In genomic region chr2:93367962-93368361, GRCm38 (mm10) we compare ENCODE assay signal across 15 mouse cellular contexts. TPM values are rescaled to one million over a fixed set of nuclear protein-coding genes. Genes with fewer than 3 reads are reported as not detected.
DNase-seq lines count a peak whose midpoint lies in the region; ATAC-seq and TF ChIP-seq lines count a peak whose summit lies in the region.
"Had no signal": no experiment of that assay in that cellular context is flagged by ENCODE, and none has a peak within 500 bp of the region (broad histone marks: within the 10 kb centered on the region; RNA-seq: fewer than 3 reads in every experiment).

No protein-coding gene starts in this region.

- no peaks in the 10 kb centered on the region for H3K9me3 ChIP-seq in embryonic facial prominence, embryonic 10.5 days
- H3K9me3 ChIP-seq in hindbrain, embryonic 14.5 days (ENCODE audit: control insufficient read depth, low read length): no peaks in the 10 kb centered on the region
- no peaks in the 10 kb centered on the region for H3K9me3 ChIP-seq in neural tube, embryonic 12.5 days
- no peaks in the 10 kb centered on the region for H3K9me3 ChIP-seq in intestine, embryonic 16.5 days (ENCODE audit: control insufficient read depth, low read length)
- H3K9me3 ChIP-seq: kidney, embryonic 15.5 days had no signal

- no peak overlapping the region for H3K9ac ChIP-seq in hindbrain, embryonic 14.5 days
- no peak overlapping the region for H3K9ac ChIP-seq in neural tube, embryonic 12.5 days
- H3K9ac ChIP-seq in intestine, embryonic 16.5 days (ENCODE audit: low read depth, low read length): no peak overlapping the region
- H3K9ac ChIP-seq in heart, adult 2 months (ENCODE audit: low read depth, low read length): no peak overlapping the region
- H3K9ac ChIP-seq: kidney, embryonic 15.5 days; lung, embryonic 14.5 days had no signal

- no peaks in the 10 kb centered on the region for H3K36me3 ChIP-seq in embryonic facial prominence, embryonic 10.5 days (replicated peaks)
- no peaks in the 10 kb centered on the region for H3K36me3 ChIP-seq in hindbrain, embryonic 14.5 days (replicated peaks; ENCODE audit: control insufficient read depth, insufficient read depth)
- H3K36me3 ChIP-seq in neural tube, embryonic 12.5 days: no peaks in the 10 kb centered on the region
- no peaks in the 10 kb centered on the region for H3K36me3 ChIP-seq in intestine, embryonic 16.5 days (ENCODE audit: control insufficient read depth, insufficient read depth, low read length)
- no peaks in the 10 kb centered on the region for H3K36me3 ChIP-seq in heart, adult 2 months (ENCODE audit: control insufficient read depth, insufficient read depth, low read length)
- H3K36me3 ChIP-seq: kidney, embryonic 15.5 days had no signal

- peak overlapping the region; percentile 40; the same call in 1 of the 2 replicates for H3K27ac ChIP-seq in embryonic facial prominence, embryonic 10.5 days (replicated peaks)
- H3K27ac ChIP-seq in hindbrain, embryonic 14.5 days: peak overlapping the region; percentile 53
- peak overlapping the region; percentile 20; the same call in 1 of the 2 replicates for H3K27ac ChIP-seq in neural tube, embryonic 12.5 days
- H3K27ac ChIP-seq in intestine, embryonic 16.5 days (ENCODE audit: low read length): no peak overlapping the region
- no peak overlapping the region for H3K27ac ChIP-seq in heart, adult 2 months
- H3K27ac ChIP-seq: kidney, embryonic 15.5 days had no signal

- no peak overlapping the region for H3K4me2 ChIP-seq in hindbrain, embryonic 14.5 days (replicated peaks)
- H3K4me2 ChIP-seq in neural tube, embryonic 12.5 days (replicated peaks): no peak overlapping the region
- no peak overlapping the region for H3K4me2 ChIP-seq in intestine, embryonic 16.5 days (ENCODE audit: low read depth, low read length)
- H3K4me2 ChIP-seq: kidney, embryonic 15.5 days; lung, embryonic 14.5 days had no signal

- H3K4me1 ChIP-seq in embryonic facial prominence, embryonic 10.5 days: peaks cover 63% of the 10 kb centered on the region
- peaks cover 12% of the 10 kb centered on the region for H3K4me1 ChIP-seq in hindbrain, embryonic 14.5 days (replicated peaks; ENCODE audit: control insufficient read depth, insufficient read depth, low read length)
- H3K4me1 ChIP-seq in neural tube, embryonic 12.5 days: peaks cover 15% of the 10 kb centered on the region
- H3K4me1 ChIP-seq in intestine, embryonic 16.5 days (ENCODE audit: control insufficient read depth, insufficient read depth, low read length): peaks cover 12% of the 10 kb centered on the region
- H3K4me1 ChIP-seq in heart, adult 2 months (ENCODE audit: control insufficient read depth, insufficient read depth, low read length): peaks cover 2% of the 10 kb centered on the region; the same call in 1 of the 2 replicates

- WGBS in embryonic facial prominence, embryonic 10.5 days: 37% methylated on average over 6 of the region's 6 CpGs
- 27% methylated on average over 6 of the region's 6 CpGs for whole genome bisulfite sequencing in hindbrain, embryonic 14.5 days
- 29% methylated on average over 6 of the region's 6 CpGs for WGBS in neural tube, embryonic 12.5 days
- WGBS in intestine, embryonic 16.5 days: 61% methylated on average over 6 of the region's 6 CpGs
- 85% methylated on average over 6 of the region's 6 CpGs for WGBS in heart, adult 2 months

- intact Hi-C loops in heart, postnatal 36 days (cut with DNase I): no loop called here
- intact Hi-C loops in heart, adult 2 months (cut with DNase I): no loop called here

- no peak for TF ChIP-seq EP300 in heart, adult 2 months (IDR thresholded peaks at IDR 0.05; ENCODE audit: insufficient read depth, low read depth, low read length)

- 0 out of 2 replicates have a peak, but pooled peaks cover 10% of the 10 kb centered on the region for H3K27me3 ChIP-seq in embryonic facial prominence, embryonic 10.5 days (replicated peaks; ENCODE audit: low read depth, poor library complexity, severe bottlenecking)
- no peaks in the 10 kb centered on the region for H3K27me3 ChIP-seq in hindbrain, embryonic 14.5 days (ENCODE audit: control insufficient read depth, insufficient read depth, low read length)
- H3K27me3 ChIP-seq in neural tube, embryonic 12.5 days (replicated peaks): no peaks in the 10 kb centered on the region
- no peaks in the 10 kb centered on the region for H3K27me3 ChIP-seq in intestine, embryonic 16.5 days (replicated peaks; ENCODE audit: control insufficient read depth, insufficient read depth, low read length)
- H3K27me3 ChIP-seq in heart, adult 2 months (ENCODE audit: control insufficient read depth, insufficient read depth, low read length): no peaks in the 10 kb centered on the region; the same call in 1 of the 2 replicates
- H3K27me3 ChIP-seq: kidney, embryonic 15.5 days had no signal

- peak; percentile 54 for DNase-seq in heart, adult 11 months
- no peak for DNase-seq in heart, postnatal 36 days
- peak; percentile 66 for DNase-seq in embryonic facial prominence, embryonic 10.5 days (ENCODE audit: low spot score)
- no peak for DNase-seq in hindbrain, embryonic 14.5 days (ENCODE audit: low spot score)
- DNase-seq in gastrocnemius, postnatal 25 days: no peak
- DNase-seq in heart, adult 2 months: no peak
- DNase-seq: B cell, adult 2 months; cerebellum, adult 11 months; lung, embryonic 14.5 days; thymus, adult 18-20 months had no signal

- no peaks in the 10 kb centered on the region for H3K79me2 ChIP-seq in heart, adult 2 months (replicated peaks; ENCODE audit: control insufficient read depth, insufficient read depth, low read length)

- no peak for TF ChIP-seq CTCF in heart, adult 2 months (IDR thresholded peaks at IDR 0.05)

- ATAC-seq in hindbrain, embryonic 14.5 days (ENCODE audit: low FRiP score): peak; percentile 41; the same call in 1 of the 2 replicates
- ATAC-seq in neural tube, embryonic 12.5 days (ENCODE audit: low FRiP score, low read depth): peak; percentile 49; the same call in 1 of the 2 replicates
- ATAC-seq in intestine, embryonic 16.5 days: no peak

- no peak overlapping the region for H3K4me3 ChIP-seq in embryonic facial prominence, embryonic 10.5 days
- H3K4me3 ChIP-seq in hindbrain, embryonic 14.5 days (replicated peaks; ENCODE audit: low read length): no peak overlapping the region
- no peak overlapping the region for H3K4me3 ChIP-seq in neural tube, embryonic 12.5 days
- H3K4me3 ChIP-seq in intestine, embryonic 16.5 days (ENCODE audit: low read length): no peak overlapping the region
- H3K4me3 ChIP-seq in heart, adult 2 months: no peak overlapping the region
- H3K4me3 ChIP-seq: kidney, embryonic 15.5 days had no signal

- no peak for TF ChIP-seq POLR2A in heart, adult 2 months (IDR thresholded peaks at IDR 0.05; ENCODE audit: insufficient read depth, low read depth, low read length)

RNA-seq across cellular contexts. Expression of gene Tspan18, which starts 33.7 kb away (rescaled TPM):
- 10 to 100 TPM; 12.4 to 16.2 TPM for total RNA-seq in heart, postnatal 36 days (2021)
- polyA plus RNA-seq in embryonic facial prominence, embryonic 10.5 days (2016; fragmentation: Nextera tagmentation; extraction: Ambion mirVana): 20.7 and 25.3 TPM in 2 replicates
- 28.6 and 31.3 TPM in 2 replicates for polyA plus RNA-seq in hindbrain, embryonic 14.5 days (2014; fragmentation: Nextera tagmentation; extraction: Ambion mirVana)
- 50.7 and 53.9 TPM in 2 replicates for polyA plus RNA-seq in neural tube, embryonic 12.5 days (2016; fragmentation: Nextera tagmentation; extraction: Ambion mirVana)
- 1 to 10 TPM; 3.8 TPM for total RNA-seq in gastrocnemius, postnatal 25 days (2021)
- 19.5 and 19.6 TPM in 2 replicates for polyA plus RNA-seq in intestine, embryonic 16.5 days (2015; fragmentation: Nextera tagmentation; extraction: Ambion mirVana)
- 10 to 100 TPM in 1 of 2 experiments, 1 to 10 TPM in 1; 9.4 to 16.0 TPM for total RNA-seq in heart, adult 2 months (2021)
- polyA plus RNA-seq in heart, adult 2 months (2012; rRNA removed): 21.3 and 23.8 TPM in 2 replicates
- total RNA-seq: granulocyte monocyte progenitor cell, adult 5-6 weeks; megakaryocyte progenitor cell, adult 5-6 weeks had no signal

Comparison
In these comparisons a context has a peak if more than half of its experiments do, and no peak if none do; other contexts are left out.
1. DNase-seq: peak in heart, adult 11 months (single experiment) and embryonic facial prominence, embryonic 10.5 days (single experiment); none in heart, postnatal 36 days (0 of 2), hindbrain, embryonic 14.5 days (single experiment), gastrocnemius, postnatal 25 days (single experiment) and heart, adult 2 months (0 of 2).
2. H3K27ac ChIP-seq: peak in embryonic facial prominence, embryonic 10.5 days (single experiment), hindbrain, embryonic 14.5 days (single experiment) and neural tube, embryonic 12.5 days (single experiment); none in intestine, embryonic 16.5 days (single experiment) and heart, adult 2 months (single experiment).